Mouse (Mus musculus) midbrain, embryonic 15.5 days (tissue): ENCODE measurements at regions not wholly inside any gene's neighbourhood (a gene's known extent, or its start where the extent isn't known, plus 50 kb on each side); places are given as distances from the start of the nearest gene placed in this dataset.

Experiments
- ATAC-seq: fragments of 200-750 bp; cut with Nextera tagmentation; replicated peaks from 2 replicates; pipeline ENCODE4 v1.8.0; 2017; ENCODE audit warnings: moderate TSS enrichment
- H3K27ac ChIP-seq: fragments of 300-500 bp; sonication (generic); 2 replicates; pipeline ENCODE4 v1.5.1; 2015; ENCODE audit warnings: mild to moderate bottlenecking, inconsistent platforms
- H3K27me3 ChIP-seq: fragments of 300-500 bp; sonication (generic); replicated peaks from 2 replicates; pipeline ENCODE4 v1.6.1; 2015; ENCODE audit warnings: inconsistent platforms
- H3K36me3 ChIP-seq: fragments of 300-500 bp; sonication (generic); replicated peaks from 2 replicates; pipeline ENCODE4 v1.6.1; 2015; ENCODE audit warnings: inconsistent platforms
- H3K4me1 ChIP-seq: fragments of 300-500 bp; sonication (generic); 2 replicates; pipeline ENCODE4 v1.6.1; 2015; ENCODE audit warnings: inconsistent platforms
- H3K4me2 ChIP-seq: fragments of 300-500 bp; sonication (generic); 2 replicates; pipeline ENCODE4 v1.6.1; 2015; ENCODE audit warnings: inconsistent platforms, mild to moderate bottlenecking, moderate library complexity
- H3K4me3 ChIP-seq: fragments of 300-500 bp; sonication (generic); 2 replicates; pipeline ENCODE4 v1.5.1; 2015; ENCODE audit warnings: mild to moderate bottlenecking, inconsistent platforms
- H3K9ac ChIP-seq: fragments of 300-500 bp; sonication (generic); 2 replicates; pipeline ENCODE4 v1.6.1; 2015; ENCODE audit warnings: mild to moderate bottlenecking, inconsistent platforms
- H3K9me3 ChIP-seq: fragments of 300-500 bp; sonication (generic); 2 replicates; pipeline ENCODE4 v1.6.1; 2016; ENCODE audit warnings: inconsistent platforms
- WGBS: fragments of 180-500 bp; shearing (Covaris S2); methylation state at CpG from one replicate; pipeline ENCODE4 v1.1.7; 2015; ENCODE audit warnings: mixed read lengths; 5-methylcytosine and 5-hydroxymethylcytosine counted together

DNA sequence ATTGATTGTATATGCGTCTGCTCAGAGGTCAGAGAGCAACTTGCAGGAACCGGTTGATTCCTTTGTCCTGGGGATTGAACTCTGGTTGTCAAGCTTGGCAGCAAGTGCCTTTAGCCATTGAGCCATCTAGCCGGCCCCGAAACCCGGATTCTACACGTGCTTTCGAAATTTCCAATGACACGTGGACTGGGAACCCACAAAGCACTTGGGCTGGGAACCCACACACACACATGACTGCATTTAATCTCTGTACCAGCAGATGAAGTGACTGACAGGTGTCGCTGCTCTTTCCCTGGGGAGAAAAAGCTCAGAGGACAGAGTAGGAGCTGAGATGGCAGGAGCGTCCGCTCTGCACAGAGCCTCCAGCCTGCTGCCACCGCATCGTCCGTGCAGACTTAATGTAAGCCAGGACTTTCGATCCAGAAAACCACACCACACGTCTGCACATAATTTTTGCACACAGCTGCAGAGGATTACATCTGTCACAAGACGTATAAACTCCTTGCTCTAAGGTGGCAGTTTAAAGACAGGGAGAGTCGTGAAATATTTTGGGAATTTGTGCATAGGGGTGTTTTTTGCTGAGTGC is 129.4 kb upstream of the Zfp217 start:
- no peaks in the 10 kb centered on the region for H3K36me3 ChIP-seq
- H3K4me3 ChIP-seq, result no peak overlapping the region
- H3K27ac ChIP-seq, result no peak overlapping the region
- no peaks in the 10 kb centered on the region for H3K4me1 ChIP-seq
- 82% methylated on average over 18 of the region's 18 CpGs for WGBS
- no peaks in the 10 kb centered on the region for H3K9me3 ChIP-seq
- no peak for ATAC-seq
- no peak overlapping the region for H3K4me2 ChIP-seq
- H3K9ac ChIP-seq, result no peak overlapping the region
- H3K27me3 ChIP-seq, result no peaks in the 10 kb centered on the region

DNA sequence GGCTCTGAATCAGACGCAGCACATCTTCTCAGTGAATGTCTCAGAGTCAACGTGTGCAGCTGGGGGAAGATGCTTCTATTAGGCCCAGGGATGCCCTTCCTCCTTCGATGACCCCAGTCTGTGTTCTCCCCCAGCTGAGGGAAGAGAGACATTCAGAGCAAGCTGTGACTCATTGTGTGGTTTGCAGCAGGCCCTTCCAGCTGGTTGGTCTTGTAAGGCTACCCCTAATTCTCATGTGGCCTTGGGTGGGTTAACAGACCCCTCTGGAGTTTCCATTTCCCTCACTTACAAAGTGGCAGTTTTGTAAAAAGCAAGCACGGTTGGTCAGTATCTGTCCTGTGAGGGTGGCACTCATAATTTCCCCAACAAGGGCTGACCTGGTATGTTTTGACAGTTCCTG is 127.8 kb upstream of the Zfp217 start:
- no peak overlapping the region for H3K4me3 ChIP-seq
- no peaks in the 10 kb centered on the region for H3K36me3 ChIP-seq
- no peaks in the 10 kb centered on the region for H3K4me1 ChIP-seq
- WGBS, result 73% methylated on average over 4 of the region's 4 CpGs
- H3K27ac ChIP-seq, result no peak overlapping the region
- no peak overlapping the region for H3K4me2 ChIP-seq
- H3K9ac ChIP-seq, result no peak overlapping the region
- no peaks in the 10 kb centered on the region for H3K9me3 ChIP-seq
- no peaks in the 10 kb centered on the region for H3K27me3 ChIP-seq
- ATAC-seq, result no peak

- ATAC-seq, result no peak
- Histone ChIP-seq H3K9me3 (no peaks in the 10 kb centered on the region), H3K27me3 (no peaks in the 10 kb centered on the region), H3K9ac (no peak overlapping the region), H3K4me2 (no peak overlapping the region), H3K36me3 (no peaks in the 10 kb centered on the region), H3K27ac (no peak overlapping the region), H3K4me3 (no peak overlapping the region), H3K4me1 (peaks cover 18% of the 10 kb centered on the region)
- WGBS, result 82% methylated on average over 11 of the region's 11 CpGs
Observed at GRCm38 (mm10) chr2:170269926-170270577, 122.1 kb upstream of the Zfp217 start.

GRCm38 (mm10) chr2:170268080-170268479 is 120.2 kb upstream of the Zfp217 start:
- Histone ChIP-seq H3K27ac (no peak overlapping the region), H3K4me2 (no peak overlapping the region), H3K9me3 (no peaks in the 10 kb centered on the region), H3K4me1 (peaks cover 18% of the 10 kb centered on the region), H3K36me3 (no peaks in the 10 kb centered on the region), H3K9ac (no peak overlapping the region), H3K27me3 (no peaks in the 10 kb centered on the region), H3K4me3 (no peak overlapping the region)
- ATAC-seq, result no peak
- WGBS, result 41% methylated on average over 8 of the region's 8 CpGs

DNA sequence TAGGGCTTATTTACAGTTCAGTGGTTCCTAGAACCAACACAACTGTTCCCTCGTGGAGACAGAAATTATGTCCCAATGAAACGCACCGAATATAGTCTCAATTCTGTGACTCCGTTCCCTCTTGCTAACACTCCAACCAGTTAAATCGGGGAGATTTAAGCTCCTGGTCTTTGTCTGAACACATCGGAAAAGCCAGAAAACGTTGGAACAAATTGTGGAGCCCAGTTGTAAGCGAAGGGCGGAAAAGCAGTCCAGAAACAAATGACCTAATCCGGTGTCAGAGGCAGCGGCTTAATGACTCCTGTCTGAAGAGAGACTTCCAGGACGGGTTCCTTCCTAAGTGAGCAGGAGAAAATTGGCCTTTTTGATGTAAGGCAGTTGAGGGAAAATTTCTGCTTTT is 119.2 kb upstream of the Zfp217 start:
- WGBS, result 5% methylated on average over 12 of the region's 12 CpGs
- peaks cover 18% of the 10 kb centered on the region for H3K4me1 ChIP-seq
- no peak overlapping the region for H3K9ac ChIP-seq
- no peak for ATAC-seq
- H3K27ac ChIP-seq, result 0 out of 2 replicates have a peak overlapping the region, but pooled peaks have one; percentile 14
- no peaks in the 10 kb centered on the region for H3K36me3 ChIP-seq
- H3K4me3 ChIP-seq, result peak overlapping the region; percentile 30
- no peaks in the 10 kb centered on the region for H3K9me3 ChIP-seq
- peak overlapping the region; percentile 45 for H3K4me2 ChIP-seq
- H3K27me3 ChIP-seq, result no peaks in the 10 kb centered on the region

DNA sequence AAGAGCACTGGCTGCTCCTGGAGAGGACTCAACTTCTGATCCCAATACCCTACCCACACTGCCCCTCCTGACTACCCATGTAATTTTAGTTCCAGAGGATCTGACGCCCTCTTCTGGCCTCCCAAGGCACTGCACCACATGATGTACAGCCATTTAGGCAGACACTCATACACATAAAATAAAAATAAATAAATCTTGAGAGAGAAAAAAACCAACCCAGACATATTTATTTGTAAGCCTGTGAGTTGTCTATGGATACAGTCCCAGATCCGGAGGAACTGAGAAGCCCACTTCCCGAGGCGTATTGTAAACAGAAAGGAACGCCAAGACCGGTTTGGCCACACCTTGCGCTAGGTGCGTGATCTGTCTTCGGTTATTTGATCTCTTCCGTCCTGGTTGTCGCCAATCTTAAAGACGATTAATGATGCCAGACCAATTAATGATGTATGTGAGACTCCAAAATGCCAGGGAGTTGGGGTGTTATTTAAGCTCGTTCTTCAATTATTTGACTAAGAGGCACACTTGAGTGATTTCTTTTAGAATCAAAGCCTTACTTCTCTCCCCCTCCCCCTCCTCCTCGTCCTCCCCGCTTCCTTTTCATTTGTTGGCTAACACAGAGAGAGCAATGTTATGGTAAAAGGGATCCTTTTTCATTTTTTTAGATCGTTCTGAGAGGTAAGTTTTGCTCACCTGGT is 118.7 kb upstream of the Zfp217 start:
- Histone ChIP-seq H3K27ac (no peak overlapping the region), H3K9ac (no peak overlapping the region), H3K4me2 (peak overlapping the region; percentile 45), H3K9me3 (no peaks in the 10 kb centered on the region), H3K4me1 (peaks cover 18% of the 10 kb centered on the region), H3K27me3 (no peaks in the 10 kb centered on the region), H3K4me3 (peak overlapping the region; percentile 30), H3K36me3 (no peaks in the 10 kb centered on the region)
- no peak; the same call in 1 of the 2 replicates for ATAC-seq
- 9% methylated on average over 16 of the region's 16 CpGs for WGBS

GRCm38 (mm10) chr2:170263594-170263993 is 115.7 kb upstream of the Zfp217 start:
- H3K4me1 ChIP-seq, result peaks cover 18% of the 10 kb centered on the region
- WGBS, result 59% methylated on average over 4 of the region's 4 CpGs
- H3K27me3 ChIP-seq, result no peaks in the 10 kb centered on the region
- ATAC-seq, result no peak
- no peak overlapping the region for H3K9ac ChIP-seq
- no peak overlapping the region for H3K27ac ChIP-seq
- no peak overlapping the region for H3K4me2 ChIP-seq
- no peaks in the 10 kb centered on the region for H3K9me3 ChIP-seq
- no peak overlapping the region for H3K4me3 ChIP-seq
- H3K36me3 ChIP-seq, result no peaks in the 10 kb centered on the region

DNA sequence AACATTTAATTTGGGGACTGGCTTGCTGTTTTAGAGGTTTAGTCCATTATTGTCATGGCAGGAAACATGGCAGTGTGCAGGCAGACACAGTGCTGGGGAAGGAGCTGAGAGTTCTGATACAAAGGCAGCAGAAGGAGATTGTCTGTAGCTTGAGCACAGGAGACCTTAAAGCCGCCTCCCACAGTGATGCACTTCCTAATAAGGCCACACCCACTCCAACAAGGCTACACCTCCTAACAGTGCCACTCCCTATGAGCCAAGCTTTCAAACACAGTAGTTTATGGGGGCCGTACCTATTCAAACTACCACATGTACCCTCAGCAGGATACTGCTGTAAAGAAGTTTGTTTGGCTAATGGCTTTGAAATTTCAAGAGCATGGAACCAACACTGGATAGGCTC is 113.3 kb upstream of the Zfp217 start:
- H3K4me3 ChIP-seq, result no peak overlapping the region
- no peaks in the 10 kb centered on the region for H3K4me1 ChIP-seq
- WGBS, result 91% methylated on average over 2 of the region's 2 CpGs
- H3K9ac ChIP-seq, result no peak overlapping the region
- H3K27me3 ChIP-seq, result no peaks in the 10 kb centered on the region
- ATAC-seq, result no peak
- no peak overlapping the region for H3K27ac ChIP-seq
- H3K36me3 ChIP-seq, result no peaks in the 10 kb centered on the region
- H3K9me3 ChIP-seq, result no peaks in the 10 kb centered on the region
- no peak overlapping the region for H3K4me2 ChIP-seq

DNA sequence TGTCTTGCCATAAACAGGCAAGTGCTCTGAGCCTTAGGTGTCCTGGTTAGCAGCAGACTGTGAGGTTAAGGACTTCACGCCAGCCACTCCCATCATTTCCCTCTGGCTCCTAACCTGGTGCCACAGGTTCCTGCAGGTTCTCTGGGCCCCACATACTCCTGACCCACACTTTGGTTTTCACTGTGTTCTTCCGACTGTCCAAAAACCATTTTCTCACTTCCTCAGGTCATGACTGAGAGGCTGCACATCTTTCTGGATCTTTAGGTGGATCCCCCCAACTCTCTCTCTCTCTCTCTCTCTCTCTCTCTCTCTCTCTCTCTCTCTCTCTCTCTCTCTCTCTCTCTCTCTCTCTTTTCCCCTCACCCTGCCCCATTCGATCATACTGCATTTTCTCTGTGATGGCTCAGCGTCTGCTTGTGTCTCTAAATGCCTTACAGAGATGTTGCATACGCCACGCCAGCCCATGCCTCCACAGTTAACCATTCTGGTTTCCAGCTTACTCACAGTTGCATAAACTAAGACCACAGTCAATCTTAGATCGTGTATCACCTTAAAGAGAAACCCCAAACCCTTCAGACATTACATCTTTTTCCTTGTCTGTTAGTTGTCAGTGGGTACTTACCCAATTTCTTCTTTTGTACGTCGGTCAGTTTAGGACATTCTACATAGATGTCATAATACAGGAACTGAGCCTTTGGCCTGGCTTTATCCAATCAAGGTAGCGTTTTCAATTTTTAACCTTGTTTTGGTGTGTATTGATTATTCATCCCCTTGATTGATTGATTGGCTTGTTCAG is 112.0 kb upstream of the Zfp217 start:
- H3K9ac ChIP-seq, result no peak overlapping the region
- H3K36me3 ChIP-seq, result no peaks in the 10 kb centered on the region
- no peaks in the 10 kb centered on the region for H3K9me3 ChIP-seq
- H3K4me1 ChIP-seq, result no peaks in the 10 kb centered on the region
- H3K27me3 ChIP-seq, result no peaks in the 10 kb centered on the region
- H3K4me3 ChIP-seq, result no peak overlapping the region
- H3K27ac ChIP-seq, result no peak overlapping the region
- no peak overlapping the region for H3K4me2 ChIP-seq
- no peak for ATAC-seq
- 94% methylated on average over 10 of the region's 10 CpGs for WGBS

DNA sequence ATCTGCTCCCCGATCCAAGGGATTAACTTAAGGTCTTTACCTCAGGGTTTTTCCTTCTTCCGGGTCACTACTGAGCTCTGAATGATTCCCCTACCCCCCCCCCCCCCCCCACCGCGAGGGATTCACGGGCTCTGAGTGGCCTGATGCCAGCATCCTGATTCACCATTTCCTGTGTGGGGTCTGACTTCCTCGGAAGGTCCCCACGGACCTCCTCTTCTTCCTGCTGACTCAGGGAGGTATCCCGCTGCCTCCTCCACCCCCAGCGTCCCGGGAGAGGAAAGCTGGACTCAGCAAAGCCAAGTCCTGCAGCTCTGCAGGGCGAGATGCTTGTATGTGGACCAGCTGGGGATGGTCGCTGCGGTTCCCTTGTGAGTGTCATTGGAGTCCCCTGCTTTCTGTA is 110.5 kb upstream of the Zfp217 start:
- Histone ChIP-seq H3K27ac (no peak overlapping the region), H3K4me2 (no peak overlapping the region), H3K36me3 (no peaks in the 10 kb centered on the region), H3K9me3 (no peaks in the 10 kb centered on the region), H3K4me1 (no peaks in the 10 kb centered on the region), H3K4me3 (no peak overlapping the region), H3K9ac (no peak overlapping the region), H3K27me3 (no peaks in the 10 kb centered on the region)
- no peak for ATAC-seq
- WGBS, result 66% methylated on average over 13 of the region's 13 CpGs

DNA sequence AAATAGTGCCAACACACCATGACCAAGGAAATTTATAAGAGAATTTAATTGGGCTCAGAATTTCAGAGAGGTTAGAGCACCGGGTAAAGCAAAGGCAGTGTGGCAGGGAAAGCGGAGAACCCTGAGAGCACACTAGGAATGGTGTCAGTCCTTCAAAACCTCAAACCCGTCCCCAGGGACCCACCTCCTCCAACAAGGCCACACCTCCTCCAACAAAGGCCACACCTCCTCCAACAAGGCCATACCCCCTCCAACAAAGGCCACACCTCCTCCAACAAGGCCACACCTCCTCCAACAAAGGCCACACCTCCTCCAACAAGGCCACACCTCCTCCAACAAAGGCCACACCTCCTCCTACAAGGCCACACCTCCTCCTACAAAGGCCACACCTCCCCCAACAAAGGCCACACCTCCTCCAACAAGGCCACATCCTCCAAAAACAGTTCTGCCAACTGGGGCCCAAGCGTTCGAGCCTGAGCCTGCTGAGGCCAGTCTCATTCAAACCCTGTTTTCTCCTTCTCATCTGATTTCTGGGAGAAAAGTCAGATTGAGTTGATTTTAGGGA is 109.8 kb upstream of the Zfp217 start:
- Histone ChIP-seq H3K4me1 (no peaks in the 10 kb centered on the region), H3K27me3 (no peaks in the 10 kb centered on the region), H3K4me3 (no peak overlapping the region), H3K4me2 (no peak overlapping the region), H3K9ac (no peak overlapping the region), H3K27ac (no peak overlapping the region), H3K36me3 (no peaks in the 10 kb centered on the region), H3K9me3 (no peaks in the 10 kb centered on the region)
- 92% methylated on average over 5 of the region's 5 CpGs for WGBS
- ATAC-seq, result no peak

DNA sequence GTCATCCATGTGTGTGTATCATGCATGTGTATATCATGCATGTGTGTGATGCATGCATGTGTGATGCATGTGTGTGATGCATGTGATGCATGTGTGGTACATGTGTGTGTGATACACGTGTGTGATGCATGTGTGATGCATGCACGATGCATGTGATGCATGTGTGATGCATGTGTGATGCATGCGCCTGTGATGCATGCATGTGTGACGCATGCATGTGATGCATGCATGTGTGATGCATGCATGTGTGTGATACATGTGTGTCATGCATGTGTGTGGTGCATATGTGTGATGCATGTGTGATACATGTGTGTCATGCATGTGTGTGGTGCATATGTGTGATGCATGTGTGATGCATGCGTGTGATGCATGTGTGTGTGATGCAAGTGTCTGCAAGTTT is 108.1 kb upstream of the Zfp217 start:
- ATAC-seq, result no peak
- no peak overlapping the region for H3K9ac ChIP-seq
- H3K27me3 ChIP-seq, result no peaks in the 10 kb centered on the region
- H3K27ac ChIP-seq, result no peak overlapping the region
- no peaks in the 10 kb centered on the region for H3K36me3 ChIP-seq
- H3K4me1 ChIP-seq, result no peaks in the 10 kb centered on the region
- no peaks in the 10 kb centered on the region for H3K9me3 ChIP-seq
- WGBS, result 89% methylated on average over 5 of the region's 5 CpGs
- no peak overlapping the region for H3K4me3 ChIP-seq
- H3K4me2 ChIP-seq, result no peak overlapping the region
